Mouse (Mus musculus) hindbrain, embryonic 15.5 days (tissue): ENCODE results near the gene Olfr705. TPM values are rescaled to one million over a fixed set of nuclear protein-coding genes. Genes with fewer than 3 reads are reported as not detected.
"Not testable (repeated sequence)": the region's sequence is repeated elsewhere in the genome, so short reads cannot be mapped to it uniquely, and the experiment has no call there.

Experiments
- ATAC-seq: fragments of 200-750 bp; cut with Nextera tagmentation; 2 replicates; pipeline ENCODE4 v1.8.0; 2017; ENCODE audit warnings: low read depth, moderate number of reproducible peaks, moderate TSS enrichment; ENCODE audit not compliant: low FRiP score
- H3K27ac ChIP-seq: fragments of 300-500 bp; sonication (generic); replicated peaks from 2 replicates; pipeline ENCODE4 v1.5.1; 2015; ENCODE audit warnings: mild to moderate bottlenecking, inconsistent platforms
- H3K27me3 ChIP-seq: fragments of 300-500 bp; sonication (generic); 2 replicates; pipeline ENCODE4 v1.6.1; 2015; ENCODE audit warnings: control low read depth, inconsistent platforms
- H3K36me3 ChIP-seq: fragments of 300-500 bp; sonication (generic); 2 replicates; pipeline ENCODE4 v1.6.1; 2015; ENCODE audit warnings: control low read depth, inconsistent platforms
- H3K4me1 ChIP-seq: fragments of 300-500 bp; sonication (generic); replicated peaks from 2 replicates; pipeline ENCODE4 v1.6.1; 2015; ENCODE audit warnings: control low read depth, inconsistent platforms
- H3K4me2 ChIP-seq: fragments of 300-500 bp; sonication (generic); 2 replicates; pipeline ENCODE4 v1.6.1; 2015; ENCODE audit warnings: moderate library complexity, mild to moderate bottlenecking, inconsistent platforms
- H3K4me3 ChIP-seq: fragments of 300-500 bp; sonication (generic); 2 replicates; pipeline ENCODE4 v1.5.1; 2015; ENCODE audit warnings: mild to moderate bottlenecking, inconsistent platforms
- H3K9ac ChIP-seq: fragments of 300-500 bp; sonication (generic); 2 replicates; pipeline ENCODE4 v1.6.1; 2015; ENCODE audit warnings: inconsistent platforms
- H3K9me3 ChIP-seq: fragments of 300-500 bp; sonication (generic); 2 replicates; pipeline ENCODE4 v1.6.1; 2016; ENCODE audit warnings: control low read depth, inconsistent platforms
- WGBS: fragments of 180-500 bp; shearing (Covaris S2); methylation state at CpG from one replicate; pipeline ENCODE4 v1.1.7; 2015; 5-methylcytosine and 5-hydroxymethylcytosine counted together
- polyA plus RNA-seq: library from polyadenylated mRNA; unstranded; fragments of >200 nt; fragmentation: Nextera tagmentation; extraction: Ambion mirVana; gene quantifications from 2 replicates; pipeline ENCODE4 v1.2.1, GENCODE M21; 2015

Olfr705 gene
- not detected in 2 replicates for polyA plus RNA-seq

DNA sequence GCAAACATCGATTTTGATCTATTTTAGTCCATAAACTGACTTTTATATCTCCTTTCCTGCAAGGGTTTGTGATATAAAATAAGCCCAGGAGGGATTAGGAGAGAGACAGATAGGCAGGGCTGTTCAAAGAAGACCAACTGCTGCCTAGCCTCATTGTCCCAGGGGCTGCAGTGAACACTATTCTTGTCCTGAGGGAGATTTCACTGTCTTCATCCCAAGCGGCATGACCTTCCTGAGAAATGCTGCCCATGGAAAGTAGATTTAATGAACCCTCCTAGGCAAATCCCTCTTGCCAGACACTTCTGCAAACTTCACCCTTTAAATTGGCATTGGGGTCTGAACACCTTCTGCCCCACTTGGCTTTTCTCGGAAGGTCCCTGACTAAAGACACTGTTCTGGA is at the start of gene Olfr705:
TSS of gene Olfr705 (minus strand) at position 101 of the 400 bp plus-strand sequence.
- no peak within 1 kb of the TSS for H3K4me2 ChIP-seq
- no peak within 1 kb of the TSS for H3K4me3 ChIP-seq
- H3K27me3 ChIP-seq = no peaks in the 10 kb centered on the region
- H3K9me3 ChIP-seq = no peaks in the 10 kb centered on the region
- 81% methylated on average over 3 of the region's 3 CpGs for WGBS
- no peaks in the 10 kb centered on the region for H3K4me1 ChIP-seq
- ATAC-seq = no peak
- H3K36me3 ChIP-seq = no peaks in the 10 kb centered on the region
- H3K27ac ChIP-seq = no peak within 1 kb of the TSS
- no peak within 1 kb of the TSS for H3K9ac ChIP-seq

DNA sequence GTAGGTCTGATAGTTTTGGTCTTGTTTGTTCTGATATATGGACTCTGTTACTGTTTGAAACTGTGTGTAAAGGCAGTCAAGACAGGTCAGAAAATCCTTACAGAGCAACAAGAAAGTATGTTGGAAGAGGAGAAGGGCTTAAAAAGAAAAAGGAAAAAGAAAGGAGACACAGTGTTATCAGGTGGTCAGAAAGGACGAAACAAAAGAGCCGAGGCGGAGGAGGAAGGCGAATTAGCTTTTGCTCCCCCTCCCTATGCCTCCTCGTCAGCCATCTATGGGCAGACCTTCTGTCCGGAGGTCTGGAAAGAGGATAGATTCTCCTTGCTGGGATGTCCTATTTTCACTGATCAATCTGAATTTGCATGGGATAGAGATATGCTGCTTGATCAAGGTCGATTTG is 44.3 kb upstream of the Olfr705 start:
- H3K27me3 ChIP-seq, ATAC-seq, H3K27ac ChIP-seq, H3K9me3 ChIP-seq, H3K4me2 ChIP-seq, H3K36me3 ChIP-seq, H3K4me3 ChIP-seq, H3K4me1 ChIP-seq, H3K9ac ChIP-seq: not testable (repeated sequence)
- 96% methylated on average over 7 of the region's 7 CpGs for WGBS

DNA sequence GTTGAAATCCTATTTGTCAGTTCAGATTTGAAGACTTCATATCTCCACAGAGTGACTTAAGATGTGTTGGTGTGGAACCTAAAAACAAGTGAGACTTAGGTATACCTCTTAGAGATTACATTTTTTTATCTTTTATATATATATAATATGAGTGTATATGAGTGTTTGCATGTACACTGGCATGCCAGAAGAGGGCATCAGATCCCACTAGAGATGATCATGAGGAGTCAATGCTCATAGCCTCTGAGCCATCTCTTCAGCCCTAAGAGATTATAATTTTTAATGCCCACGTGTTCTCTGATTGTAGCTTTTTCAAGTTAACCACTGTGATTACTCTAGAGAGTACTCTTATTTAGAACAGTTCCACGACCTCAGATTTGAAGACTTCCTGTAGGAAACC is 31.0 kb upstream of the Olfr705 start, which contains the start of gene Olfr1532-ps1:
TSS of gene Olfr1532-ps1 (plus strand) at position 326 of the 400 bp plus-strand sequence.
- Histone ChIP-seq H3K4me1 (no peaks in the 10 kb centered on the region), H3K27me3 (no peaks in the 10 kb centered on the region), H3K27ac (no peak within 1 kb of the TSS), H3K9me3 (no peaks in the 10 kb centered on the region), H3K9ac (no peak within 1 kb of the TSS), H3K4me2 (no peak within 1 kb of the TSS), H3K36me3 (no peaks in the 10 kb centered on the region), H3K4me3 (no peak within 1 kb of the TSS)
- 68% methylated on average over 2 of the region's 2 CpGs for WGBS
- no peak for ATAC-seq

DNA sequence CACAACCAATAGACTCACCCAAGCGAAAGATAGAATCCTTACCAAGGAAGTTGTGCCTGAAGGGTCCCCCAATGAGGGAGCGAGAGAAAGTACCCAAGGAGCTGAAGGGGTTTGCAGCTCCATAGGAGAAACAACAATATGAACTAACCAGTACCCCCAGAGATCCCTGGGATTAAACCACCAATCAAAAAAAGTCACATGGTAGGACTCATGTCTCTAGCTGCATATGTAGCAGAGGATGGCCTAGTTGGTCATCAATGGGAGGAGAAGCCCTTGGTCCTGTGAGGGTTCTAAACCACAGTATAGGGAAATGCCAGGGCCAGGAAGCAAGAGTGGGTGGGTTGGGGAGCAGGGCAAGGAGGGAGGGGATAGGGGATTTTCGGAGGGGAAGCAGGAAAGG is 24.4 kb upstream of the Olfr705 start, which contains the start of gene Olfr707:
TSS of gene Olfr707 (minus strand) at position 101 of the 400 bp plus-strand sequence.
- H3K9ac ChIP-seq, H3K9me3 ChIP-seq, H3K36me3 ChIP-seq, H3K4me3 ChIP-seq, ATAC-seq, H3K27me3 ChIP-seq, H3K27ac ChIP-seq, H3K4me2 ChIP-seq, H3K4me1 ChIP-seq: not testable (repeated sequence)
- 95% methylated on average over 3 of the region's 3 CpGs for WGBS

DNA sequence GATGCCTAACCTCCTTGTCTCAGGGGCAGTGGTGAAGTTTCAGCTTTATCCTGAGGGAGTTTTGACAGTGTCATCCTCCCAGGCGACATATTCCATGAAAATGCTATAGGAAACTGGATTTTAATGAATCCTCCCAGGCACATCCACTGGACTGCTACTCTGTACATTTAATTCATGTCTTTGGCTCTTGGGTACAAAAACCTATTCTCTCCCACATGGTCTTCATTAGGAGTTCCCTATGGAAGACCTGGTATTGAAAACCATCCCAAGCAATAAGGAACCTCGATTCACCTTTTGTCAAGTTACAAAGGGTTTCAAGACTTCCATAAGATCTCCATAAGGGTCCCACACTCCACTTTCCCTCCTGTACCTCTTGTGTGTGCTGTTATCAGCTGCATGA is 11.4 kb upstream of the Olfr705 start, which contains the start of gene Olfr706:
TSS of gene Olfr706 (minus strand) at position 101 of the 400 bp plus-strand sequence.
- no peaks in the 10 kb centered on the region for H3K27me3 ChIP-seq
- no peak within 1 kb of the TSS for H3K4me2 ChIP-seq
- no peak within 1 kb of the TSS for H3K4me3 ChIP-seq
- no peak within 1 kb of the TSS for H3K9ac ChIP-seq
- no peaks in the 10 kb centered on the region for H3K9me3 ChIP-seq
- no peak within 1 kb of the TSS for H3K27ac ChIP-seq
- 89% methylated on average over 2 of the region's 2 CpGs for WGBS
- no peaks in the 10 kb centered on the region for H3K36me3 ChIP-seq
- ATAC-seq = no peak
- H3K4me1 ChIP-seq = no peaks in the 10 kb centered on the region

DNA sequence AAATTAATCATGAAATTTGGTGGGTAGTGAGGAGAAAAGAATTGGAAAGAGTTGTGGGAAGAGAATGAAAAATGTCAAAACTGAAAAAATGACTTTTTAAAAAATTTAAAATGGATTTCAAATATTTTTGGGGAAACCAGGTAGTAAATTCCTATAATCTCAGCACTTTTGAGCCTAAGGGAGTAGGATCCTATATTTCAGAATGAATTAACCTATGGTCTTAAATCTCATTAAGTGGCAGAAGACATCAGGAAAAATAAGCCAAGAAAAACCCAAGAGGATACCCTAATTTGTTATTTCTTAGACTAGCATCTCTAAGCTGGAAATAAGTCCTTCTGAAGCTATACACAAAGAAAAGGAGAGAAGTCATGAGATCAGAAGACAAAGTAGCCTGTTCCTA is 13.8 kb downstream of the Olfr705 start, which contains the start of gene Olfr704:
TSS of gene Olfr704 (plus strand) at position 301 of the 400 bp plus-strand sequence.
- Histone ChIP-seq H3K9me3 (no peaks in the 10 kb centered on the region), H3K36me3 (no peaks in the 10 kb centered on the region), H3K4me1 (no peaks in the 10 kb centered on the region), H3K4me3 (no peak within 1 kb of the TSS), H3K4me2 (no peak within 1 kb of the TSS), H3K9ac (no peak within 1 kb of the TSS), H3K27ac (no peak within 1 kb of the TSS), H3K27me3 (no peaks in the 10 kb centered on the region)
- no peak for ATAC-seq

DNA sequence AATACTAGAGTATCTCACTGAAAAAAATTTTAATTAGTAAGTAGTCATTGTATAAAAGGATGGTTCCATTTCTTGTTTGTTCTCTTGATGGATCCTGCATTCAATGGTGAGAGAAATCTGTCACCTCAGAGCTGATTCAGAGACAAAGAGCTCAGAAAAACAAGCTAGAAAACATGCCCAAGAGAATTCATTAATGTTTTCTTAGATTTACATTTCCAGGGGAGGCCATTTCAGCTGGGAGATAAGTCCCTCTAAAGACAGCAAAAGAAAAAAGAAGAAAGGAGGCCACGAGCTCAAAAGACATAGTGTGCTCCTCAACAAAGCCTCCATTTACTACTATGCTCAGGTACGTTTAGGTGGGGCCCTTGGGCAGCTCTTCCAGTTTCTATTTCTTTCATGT is 33.6 kb downstream of the Olfr705 start, which contains the start of gene Olfr703:
TSS of gene Olfr703 (plus strand) at position 301 of the 400 bp plus-strand sequence.
- H3K27me3 ChIP-seq = no peaks in the 10 kb centered on the region
- H3K9me3 ChIP-seq = no peaks in the 10 kb centered on the region
- H3K27ac ChIP-seq = no peak within 1 kb of the TSS
- H3K4me1 ChIP-seq = no peaks in the 10 kb centered on the region
- 63% methylated on average over 2 of the region's 2 CpGs for WGBS
- ATAC-seq = no peak
- H3K9ac ChIP-seq = no peak within 1 kb of the TSS
- no peak within 1 kb of the TSS for H3K4me3 ChIP-seq
- no peak within 1 kb of the TSS for H3K4me2 ChIP-seq
- H3K36me3 ChIP-seq = no peaks in the 10 kb centered on the region

DNA sequence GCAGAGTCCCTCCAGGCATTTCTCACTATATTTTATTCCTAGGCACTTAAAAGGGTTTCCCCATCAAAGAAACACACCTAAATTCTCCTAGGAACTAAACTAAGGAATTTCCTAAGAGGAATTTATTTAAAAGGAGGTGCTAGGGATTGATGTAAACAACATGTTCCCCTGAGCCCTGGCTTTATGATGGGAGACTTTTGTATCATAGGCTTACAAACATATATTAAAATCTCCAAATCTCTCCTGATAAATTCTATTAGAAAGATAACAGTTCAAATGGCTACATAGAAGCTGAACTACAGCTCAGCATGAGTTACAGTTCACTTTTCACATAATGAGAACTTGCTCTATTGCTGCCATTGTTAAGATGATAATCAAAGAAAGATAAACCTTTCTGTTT is 42.9 kb downstream of the Olfr705 start, which contains the start of gene Olfr702:
TSS of gene Olfr702 (minus strand) at position 101 of the 400 bp plus-strand sequence.
- H3K9me3 ChIP-seq = no peaks in the 10 kb centered on the region
- H3K36me3 ChIP-seq = no peaks in the 10 kb centered on the region
- no peaks in the 10 kb centered on the region for H3K27me3 ChIP-seq
- no peak for ATAC-seq
- H3K27ac ChIP-seq = no peak within 1 kb of the TSS
- H3K4me3 ChIP-seq = no peak within 1 kb of the TSS
- H3K4me1 ChIP-seq = no peaks in the 10 kb centered on the region
- H3K9ac ChIP-seq = no peak within 1 kb of the TSS
- H3K4me2 ChIP-seq = no peak within 1 kb of the TSS

Other genes starting within 250 kb of the Olfr705 start
- 0.05 TPM in 1 of 2 replicates, not detected in the other for gene Olfr693, start 196.3 kb downstream of the Olfr705 start, polyA plus RNA-seq
- not detected in 2 replicates for gene Olfr694, start 185.1 kb downstream of the Olfr705 start, polyA plus RNA-seq
- not detected in 2 replicates for gene Olfr695, start 160.5 kb downstream of the Olfr705 start, polyA plus RNA-seq
- not detected in 2 replicates for gene Olfr697, start 134.4 kb downstream of the Olfr705 start, polyA plus RNA-seq
- gene Olfr698, start 121.5 kb downstream of the Olfr705 start, polyA plus RNA-seq = not detected in 2 replicates
- not detected in 2 replicates for gene Olfr699, start 83.7 kb downstream of the Olfr705 start, polyA plus RNA-seq
- gene Olfr700, start 68.1 kb downstream of the Olfr705 start, polyA plus RNA-seq = not detected in 2 replicates
- gene Olfr701, start 62.8 kb downstream of the Olfr705 start, polyA plus RNA-seq = not detected in 2 replicates
- gene Olfr702, start 43.0 kb downstream of the Olfr705 start, polyA plus RNA-seq = not detected in 2 replicates
- gene Olfr703, start 33.5 kb downstream of the Olfr705 start, polyA plus RNA-seq = not detected in 2 replicates
- not detected in 2 replicates for gene Olfr704, start 13.7 kb downstream of the Olfr705 start, polyA plus RNA-seq
- gene Olfr706, start 11.3 kb upstream of the Olfr705 start, polyA plus RNA-seq = not detected in 2 replicates
- gene Olfr707, start 24.4 kb upstream of the Olfr705 start, polyA plus RNA-seq = not detected in 2 replicates
- gene Olfr1532-ps1, start 31.1 kb upstream of the Olfr705 start, polyA plus RNA-seq = not detected in 2 replicates
- gene Olfr709-ps1, start 55.3 kb upstream of the Olfr705 start, polyA plus RNA-seq = not detected in 2 replicates
- not detected in 2 replicates for gene Olfr710, start 71.4 kb upstream of the Olfr705 start, polyA plus RNA-seq
- not detected in 2 replicates for gene Olfr6, start 87.0 kb upstream of the Olfr705 start, polyA plus RNA-seq
- not detected in 2 replicates for gene Olfr711, start 98.6 kb upstream of the Olfr705 start, polyA plus RNA-seq
- gene Olfr2, start 129.2 kb upstream of the Olfr705 start, polyA plus RNA-seq = not detected in 2 replicates
- gene Olfr713, start 154.3 kb upstream of the Olfr705 start, polyA plus RNA-seq = not detected in 2 replicates
- not detected in 2 replicates for gene Olfr714, start 194.1 kb upstream of the Olfr705 start, polyA plus RNA-seq
- not detected in 2 replicates for gene Olfr17, start 216.3 kb upstream of the Olfr705 start, polyA plus RNA-seq
- gene Olfr715b, start 233.5 kb upstream of the Olfr705 start, polyA plus RNA-seq = not detected in 2 replicates